Mouse (Mus musculus) neural tube, embryonic 14.5 days (tissue): Measurements from ENCODE around the gene Defb19. TPM values are rescaled to one million over a fixed set of nuclear protein-coding genes. Genes with fewer than 3 reads are reported as not detected.

Source experiments
- ATAC-seq: fragments of 200-750 bp; cut with Nextera tagmentation; 2 replicates; pipeline ENCODE4 v1.8.0; 2017; ENCODE audit warnings: low read depth, mild to moderate bottlenecking, moderate TSS enrichment, moderate library complexity
- H3K27ac ChIP-seq: fragments of 300-500 bp; sonication (generic); 2 replicates; pipeline ENCODE4 v1.5.1; 2014; ENCODE audit warnings: low read depth, mild to moderate bottlenecking, control low read depth, low read length, moderate library complexity, mixed read lengths
- H3K27me3 ChIP-seq: fragments of 300-500 bp; sonication (generic); 2 replicates; pipeline ENCODE4 v1.6.1; 2014; ENCODE audit warnings: low read length; ENCODE audit not compliant: control insufficient read depth, insufficient read depth
- H3K36me3 ChIP-seq: fragments of 300-500 bp; sonication (generic); 2 replicates; pipeline ENCODE4 v1.6.1; 2014; ENCODE audit warnings: low read length, mixed read lengths; ENCODE audit not compliant: control insufficient read depth, insufficient read depth
- H3K4me1 ChIP-seq: fragments of 300-500 bp; sonication (generic); 2 replicates; pipeline ENCODE4 v1.6.1; 2014; ENCODE audit warnings: low read length; ENCODE audit not compliant: control insufficient read depth, insufficient read depth
- H3K4me2 ChIP-seq: fragments of 300-500 bp; sonication (generic); 2 replicates; pipeline ENCODE4 v1.6.1; 2014; ENCODE audit warnings: mild to moderate bottlenecking, low read depth, low read length, control low read depth
- H3K4me3 ChIP-seq: fragments of 300-500 bp; sonication (generic); 2 replicates; pipeline ENCODE4 v1.5.1; 2014; ENCODE audit warnings: low read depth, low read length, control low read depth, mixed read lengths
- H3K9ac ChIP-seq: fragments of 300-500 bp; sonication (generic); replicated peaks from 2 replicates; pipeline ENCODE4 v1.6.1; 2014; ENCODE audit warnings: low read depth, mild to moderate bottlenecking, control low read depth, low read length, mixed read lengths
- H3K9me3 ChIP-seq: fragments of 300-500 bp; sonication (generic); 2 replicates; pipeline ENCODE4 v1.6.1; 2016; ENCODE audit warnings: low read length; ENCODE audit not compliant: control insufficient read depth
- WGBS: fragments of 180-500 bp; shearing (Covaris S2); extraction: QIAGEN DNeasy Blood & Tissue Kit; methylation state at CpG from one replicate; pipeline ENCODE4 v1.1.7; 2014; 5-methylcytosine and 5-hydroxymethylcytosine counted together
- polyA plus RNA-seq: library from polyadenylated mRNA; unstranded; fragments of >200 nt; fragmentation: Nextera tagmentation; extraction: Ambion mirVana; gene quantifications from 2 replicates; pipeline ENCODE4 v1.2.1, GENCODE M21; 2014

Defb19 gene
- polyA plus RNA-seq, 1 experiment from 2014 or later = not detected

GRCm38 (mm10) chr2:152600076-152600475 is 20.0 kb upstream of the Defb19 start:
- no peak for ATAC-seq
- no peak overlapping the region for H3K9ac ChIP-seq
- H3K36me3 ChIP-seq = no peaks in the 10 kb centered on the region
- no peak overlapping the region for H3K27ac ChIP-seq
- no peak overlapping the region for H3K4me3 ChIP-seq
- H3K4me2 ChIP-seq = no peak overlapping the region
- WGBS = 78% methylated on average over 6 of the region's 6 CpGs
- no peaks in the 10 kb centered on the region for H3K9me3 ChIP-seq
- H3K27me3 ChIP-seq = no peaks in the 10 kb centered on the region
- H3K4me1 ChIP-seq = no peaks in the 10 kb centered on the region

DNA sequence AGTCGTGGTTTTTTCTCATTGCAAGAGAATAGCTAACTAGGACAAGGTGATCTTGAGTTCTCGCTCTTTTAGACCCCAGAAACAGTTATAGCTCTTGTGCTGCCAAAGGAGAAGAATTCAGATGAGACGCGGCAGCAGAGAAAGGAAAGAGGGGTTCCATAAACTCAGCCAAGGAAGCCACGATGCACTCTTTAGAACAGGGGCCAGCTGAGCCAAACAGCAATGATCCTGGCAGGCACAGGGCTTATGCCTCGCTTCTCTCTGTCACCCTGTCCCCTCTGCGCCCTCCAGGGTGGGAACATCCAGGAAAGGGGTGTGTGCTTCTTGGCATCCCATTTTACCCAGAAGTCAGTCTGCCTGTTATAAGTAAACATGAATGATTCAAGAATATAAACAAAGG is 19.2 kb upstream of the Defb19 start, which contains the start of gene Defb45:
TSS of gene Defb45 (minus strand) at position 101 of the 400 bp plus-strand sequence.
- H3K27ac ChIP-seq = no peak within 1 kb of the TSS
- H3K36me3 ChIP-seq = no peaks in the 10 kb centered on the region
- no peak within 1 kb of the TSS for H3K4me2 ChIP-seq
- H3K9ac ChIP-seq = no peak within 1 kb of the TSS
- ATAC-seq = no peak
- H3K4me1 ChIP-seq = no peaks in the 10 kb centered on the region
- 73% methylated on average over 7 of the region's 7 CpGs for WGBS
- no peaks in the 10 kb centered on the region for H3K9me3 ChIP-seq
- no peak within 1 kb of the TSS for H3K4me3 ChIP-seq
- no peaks in the 10 kb centered on the region for H3K27me3 ChIP-seq

- ATAC-seq = no peak
- H3K4me1 ChIP-seq = no peaks in the 10 kb centered on the region
- H3K4me2 ChIP-seq = no peak overlapping the region
- 62% methylated on average over 6 of the region's 6 CpGs for WGBS
- H3K9me3 ChIP-seq = no peaks in the 10 kb centered on the region
- no peak overlapping the region for H3K27ac ChIP-seq
- H3K27me3 ChIP-seq = no peaks in the 10 kb centered on the region
- H3K36me3 ChIP-seq = no peaks in the 10 kb centered on the region
- no peak overlapping the region for H3K9ac ChIP-seq
- H3K4me3 ChIP-seq = no peak overlapping the region
These were observed 8.9 kb upstream of the Defb19 start for GRCm38 (mm10) chr2:152589021-152589420.

DNA sequence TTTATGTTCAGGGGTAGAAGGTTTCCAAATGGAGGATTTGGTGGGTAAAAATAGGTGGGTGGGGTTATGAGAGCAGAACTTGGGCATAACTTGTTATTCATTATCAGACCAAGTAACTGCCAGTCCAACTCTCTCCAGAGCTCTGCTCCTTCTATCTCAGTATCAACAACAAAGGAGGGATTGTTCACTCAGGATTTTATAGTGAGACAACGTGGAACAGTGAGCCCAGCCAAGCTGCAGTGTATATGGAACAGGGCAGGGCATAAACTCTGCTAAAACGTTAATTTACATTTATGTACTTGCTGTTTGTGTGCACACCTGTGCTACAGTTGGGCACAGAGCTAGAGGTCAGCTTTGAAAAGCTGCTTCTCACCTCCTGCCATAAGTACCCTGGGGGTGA is 8.3 kb upstream of the Defb19 start:
- ATAC-seq = no peak
- 52% methylated on average over 2 of the region's 2 CpGs for WGBS
- no peaks in the 10 kb centered on the region for H3K36me3 ChIP-seq
- H3K4me1 ChIP-seq = no peaks in the 10 kb centered on the region
- no peaks in the 10 kb centered on the region for H3K9me3 ChIP-seq
- no peak overlapping the region for H3K4me3 ChIP-seq
- H3K27ac ChIP-seq = no peak overlapping the region
- H3K9ac ChIP-seq = no peak overlapping the region
- no peaks in the 10 kb centered on the region for H3K27me3 ChIP-seq
- H3K4me2 ChIP-seq = no peak overlapping the region

- Histone ChIP-seq H3K9me3 (no peaks in the 10 kb centered on the region), H3K4me3 (no peak overlapping the region), H3K27ac (no peak overlapping the region), H3K4me2 (no peak overlapping the region), H3K27me3 (no peaks in the 10 kb centered on the region), H3K9ac (no peak overlapping the region), H3K4me1 (no peaks in the 10 kb centered on the region), H3K36me3 (no peaks in the 10 kb centered on the region)
- WGBS = 67% methylated on average over 4 of the region's 4 CpGs
- no peak for ATAC-seq
These were observed 6.9 kb upstream of the Defb19 start for GRCm38 (mm10) chr2:152586926-152587560.

DNA sequence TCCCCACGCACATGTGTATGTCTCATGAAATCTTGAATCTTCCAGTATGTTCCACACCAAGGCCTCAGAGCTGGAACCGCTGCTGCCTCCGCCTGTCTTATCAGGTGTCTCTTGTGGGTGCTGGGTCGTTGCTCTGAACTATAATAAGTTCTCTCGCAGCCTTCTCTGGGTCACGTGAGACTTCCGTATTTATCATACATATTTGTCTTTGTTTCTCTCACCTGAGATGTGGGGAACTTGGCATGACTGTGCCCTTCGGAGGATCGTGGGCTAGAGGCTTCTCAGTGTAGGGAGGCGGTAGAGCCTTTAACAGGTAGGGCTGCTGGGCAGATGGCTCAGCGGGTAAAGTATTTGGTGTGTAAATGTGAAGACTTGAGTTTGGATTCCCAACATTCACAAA is 500 bp upstream of the Defb19 start:
- Histone ChIP-seq H3K4me2 (no peak overlapping the region), H3K4me3 (no peak overlapping the region), H3K9me3 (no peaks in the 10 kb centered on the region), H3K9ac (no peak overlapping the region), H3K27me3 (no peaks in the 10 kb centered on the region), H3K4me1 (no peaks in the 10 kb centered on the region), H3K36me3 (no peaks in the 10 kb centered on the region), H3K27ac (no peak overlapping the region)
- 91% methylated on average over 11 of the region's 11 CpGs for WGBS
- no peak for ATAC-seq

- Histone ChIP-seq H3K36me3 (no peaks in the 10 kb centered on the region), H3K4me2 (no peak overlapping the region), H3K4me3 (no peak overlapping the region), H3K27ac (no peak overlapping the region), H3K27me3 (no peaks in the 10 kb centered on the region), H3K4me1 (no peaks in the 10 kb centered on the region), H3K9me3 (no peaks in the 10 kb centered on the region), H3K9ac (no peak overlapping the region)
- no peak for ATAC-seq
- WGBS = 87% methylated on average over 8 of the region's 8 CpGs
These were observed 6.6 kb downstream of the Defb19 start for GRCm38 (mm10) chr2:152573484-152573883.

DNA sequence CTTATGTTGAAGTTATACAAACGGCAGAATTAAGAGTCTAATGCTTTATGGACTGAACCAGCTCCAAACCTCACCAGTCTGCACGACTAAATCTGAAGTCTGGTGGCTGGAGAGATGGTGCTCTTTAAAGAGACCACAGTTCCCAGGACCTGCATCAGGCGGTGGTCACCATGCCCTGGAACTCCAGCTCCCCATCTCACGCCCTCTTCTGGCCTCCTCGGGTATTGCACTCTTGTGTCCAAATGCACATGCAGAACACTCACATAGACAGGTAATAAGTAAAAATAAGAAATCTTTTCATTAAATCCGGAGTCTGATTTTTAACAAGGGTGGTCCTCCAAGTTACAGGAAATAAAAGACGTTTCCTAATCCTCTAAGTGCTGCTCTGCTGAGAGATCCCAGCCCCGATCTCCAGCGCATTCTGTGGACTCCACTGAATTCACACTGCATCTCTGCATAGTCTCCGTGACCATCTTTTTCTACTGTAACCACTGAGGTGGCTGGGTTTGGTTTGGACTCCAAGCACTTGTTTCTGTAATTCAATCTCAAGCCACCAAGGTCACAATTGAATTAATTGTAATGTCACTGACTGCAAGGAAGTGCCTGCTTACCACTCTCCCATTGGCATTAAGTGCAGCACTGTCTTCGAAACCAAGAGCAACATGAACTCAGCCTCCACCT is 7.9 kb downstream of the Defb19 start, which contains the start of gene Defb21:
TSS of gene Defb21 (plus strand) at position 631 of the 681 bp plus-strand sequence.
- ATAC-seq = no peak
- Histone ChIP-seq H3K4me2 (no peak within 1 kb of the TSS), H3K9ac (no peak within 1 kb of the TSS), H3K4me1 (no peaks in the 10 kb centered on the region), H3K36me3 (no peaks in the 10 kb centered on the region), H3K27me3 (no peaks in the 10 kb centered on the region), H3K27ac (no peak within 1 kb of the TSS), H3K9me3 (no peaks in the 10 kb centered on the region), H3K4me3 (no peak within 1 kb of the TSS)
- WGBS = 65% methylated on average over 11 of the region's 11 CpGs

GRCm38 (mm10) chr2:152570313-152570712 is 9.8 kb downstream of the Defb19 start:
- H3K9me3 ChIP-seq = no peaks in the 10 kb centered on the region
- no peak overlapping the region for H3K9ac ChIP-seq
- H3K4me1 ChIP-seq = no peaks in the 10 kb centered on the region
- 88% methylated on average over 6 of the region's 6 CpGs for WGBS
- H3K27me3 ChIP-seq = no peaks in the 10 kb centered on the region
- no peak overlapping the region for H3K4me3 ChIP-seq
- no peak for ATAC-seq
- H3K36me3 ChIP-seq = no peaks in the 10 kb centered on the region
- H3K4me2 ChIP-seq = no peak overlapping the region
- H3K27ac ChIP-seq = no peak overlapping the region
